Mouse (Mus musculus) kidney, adult 9 months (tissue): ENCODE results near the gene Gm17093.
"Not testable (repeated sequence)": the region's sequence is repeated elsewhere in the genome, so short reads cannot be mapped to it uniquely, and the experiment has no call there.

Experiments used
- DNase-seq: peaks from one replicate; pipeline ENCODE4 v3.0.0; 2022

Gm17093 gene

GRCm38 (mm10) chr14:44517976-44518375 lies at the start of gene Gm17093:
Gm17093 (plus strand) TSS chr14:44518276.
- not testable (repeated sequence) for DNase-seq

GRCm38 (mm10) chr14:44492163-44492562 lies 25.9 kb upstream of the Gm17093 start, which contains the start of gene BC061237:
BC061237 (plus strand) TSS chr14:44492463.
- not testable (repeated sequence) for DNase-seq

DNA sequence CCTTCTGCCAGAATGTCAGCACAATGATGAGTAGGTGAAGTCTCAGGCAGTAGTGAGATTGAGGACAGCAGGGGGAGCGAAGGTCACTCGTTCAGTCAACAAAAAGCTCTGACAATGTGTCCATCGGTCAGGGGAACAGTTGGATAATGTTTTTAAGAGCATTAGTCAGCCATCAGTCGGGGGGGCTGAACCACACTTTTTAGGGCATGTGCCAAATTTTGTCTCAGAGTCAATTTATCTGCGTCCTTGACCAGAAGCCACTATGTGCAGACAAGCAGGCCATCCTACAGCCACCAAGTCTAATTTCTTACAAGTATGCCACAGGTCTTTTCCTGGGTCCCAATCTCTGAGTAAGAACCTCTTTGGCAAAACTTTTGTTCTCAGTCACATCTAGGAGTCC lies 29.9 kb downstream of the Gm17093 start:
- DNase-seq, result not testable (repeated sequence)
